Mouse (Mus musculus): ENCODE data around the gene Sp2. TPM values are rescaled to one million over a fixed set of nuclear protein-coding genes. Genes with fewer than 3 reads are reported as not detected.
A peak's percentile ranks its signal among the peaks of the same experiment; 100 is the strongest.

The Sp2 gene
- polyA plus RNA-seq, 1 experiment = 23.9 TPM

DNA sequence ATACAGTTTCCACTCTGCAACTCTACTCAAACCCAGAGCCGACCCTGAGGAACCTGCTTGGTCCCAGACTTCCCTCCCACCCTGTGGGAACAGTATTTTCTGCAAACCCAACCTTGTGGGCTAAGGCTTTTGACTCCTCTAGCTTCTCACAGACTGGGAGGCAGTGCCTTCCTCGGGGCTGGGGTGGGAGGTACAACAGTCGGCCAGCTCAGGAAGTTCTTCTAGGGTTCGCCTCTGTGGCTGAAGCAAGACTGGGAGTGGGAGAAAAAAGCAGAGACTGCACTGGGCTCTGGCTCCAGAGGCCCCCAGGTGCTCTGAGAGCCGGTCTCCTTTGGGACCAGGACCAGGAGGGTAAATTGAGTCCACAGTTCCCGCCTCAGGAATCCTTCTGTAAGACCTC, 29.9 kb downstream of the Sp2 start:
- H3K36me3 ChIP-seq (ENCODE audit: control insufficient read depth, insufficient read depth, low read length) = peaks cover 43% of the 10 kb centered on the region
- no peak overlapping the region for H3K4me3 ChIP-seq (ENCODE audit: extremely low read depth, insufficient read depth, insufficient read length)
- H3K4me1 ChIP-seq (ENCODE audit: control insufficient read depth, insufficient read depth, insufficient read length) = no peaks in the 10 kb centered on the region
- DNase-seq (ENCODE audit: low read depth in 1 of 2, low spot score in 2 of 2) = no peak
- TF ChIP-seq POLR2A (IDR thresholded peaks at IDR 0.05; ENCODE audit: low read depth, low read length) = no peak
- TF ChIP-seq CTCF (IDR thresholded peaks at IDR 0.05; ENCODE audit: extremely low read depth, insufficient read depth, insufficient read length, insufficient replicate concordance) = no peak
- H3K27me3 ChIP-seq (ENCODE audit: control insufficient read depth, insufficient read depth, low read length) = no peaks in the 10 kb centered on the region
- no peak overlapping the region for H3K27ac ChIP-seq (ENCODE audit: insufficient read depth, low read length)
- WGBS = 45% methylated on average over 6 of the region's 6 CpGs

- no peak for DNase-seq (ENCODE audit: low read depth in 1 of 2, low spot score in 2 of 2)
- no peak overlapping the region for H3K4me3 ChIP-seq (ENCODE audit: extremely low read depth, insufficient read depth, insufficient read length)
- H3K27ac ChIP-seq (ENCODE audit: insufficient read depth, low read length) = no peak overlapping the region
- TF ChIP-seq CTCF (IDR thresholded peaks at IDR 0.05; ENCODE audit: extremely low read depth, insufficient read depth, insufficient read length, insufficient replicate concordance) (no peak), POLR2A (IDR thresholded peaks at IDR 0.05; ENCODE audit: low read depth, low read length) (no peak)
- H3K27me3 ChIP-seq (ENCODE audit: control insufficient read depth, insufficient read depth, low read length) = no peaks in the 10 kb centered on the region
- no peaks in the 10 kb centered on the region for H3K4me1 ChIP-seq (ENCODE audit: control insufficient read depth, insufficient read depth, insufficient read length)
- 49% methylated on average over 10 of the region's 10 CpGs for WGBS
- H3K36me3 ChIP-seq (ENCODE audit: control insufficient read depth, insufficient read depth, low read length) = peaks cover 43% of the 10 kb centered on the region
These were observed 30.3 kb downstream of the Sp2 start for GRCm38 (mm10) chr11:96952426-96952825.

DNA sequence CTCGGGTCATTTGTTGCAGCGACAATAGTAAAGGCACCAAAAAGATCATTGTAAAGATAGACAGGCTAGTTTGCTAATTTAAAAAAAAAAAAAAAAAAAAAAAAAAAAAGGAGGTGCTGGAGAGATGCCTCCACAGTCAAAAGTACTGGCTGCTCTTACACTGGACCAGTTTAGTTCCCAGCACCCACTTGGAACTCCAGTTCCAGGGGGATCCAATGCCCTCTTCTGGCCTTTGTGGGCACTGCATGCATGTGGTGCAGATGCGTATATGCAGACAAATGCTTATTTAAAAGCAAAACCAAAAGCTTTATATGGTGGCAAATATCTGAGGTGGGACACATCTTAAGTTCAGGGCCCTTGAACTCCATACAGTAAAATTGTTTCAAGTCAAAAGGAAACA, 32.0 kb downstream of the Sp2 start:
- no peak for TF ChIP-seq POLR2A (IDR thresholded peaks at IDR 0.05; ENCODE audit: low read depth, low read length)
- TF ChIP-seq CTCF (IDR thresholded peaks at IDR 0.05; ENCODE audit: extremely low read depth, insufficient read depth, insufficient read length, insufficient replicate concordance) = peak; percentile 16; the same call in 1 of the 2 replicates
- Histone ChIP-seq H3K27me3 (ENCODE audit: control insufficient read depth, insufficient read depth, low read length) (no peaks in the 10 kb centered on the region), H3K4me1 (ENCODE audit: control insufficient read depth, insufficient read depth, insufficient read length) (no peaks in the 10 kb centered on the region), H3K36me3 (ENCODE audit: control insufficient read depth, insufficient read depth, low read length) (peaks cover 29% of the 10 kb centered on the region), H3K27ac (ENCODE audit: insufficient read depth, low read length) (no peak overlapping the region), H3K4me3 (ENCODE audit: extremely low read depth, insufficient read depth, insufficient read length) (no peak overlapping the region)
- DNase-seq (ENCODE audit: low read depth in 1 of 2, low spot score in 2 of 2) = no peak
- 96% methylated on average over 3 of the region's 3 CpGs for WGBS

- Histone ChIP-seq H3K27me3 (ENCODE audit: control insufficient read depth, insufficient read depth, low read length) (no peaks in the 10 kb centered on the region), H3K4me1 (ENCODE audit: control insufficient read depth, insufficient read depth, insufficient read length) (peaks cover 7% of the 10 kb centered on the region; the same call in 1 of the 2 replicates), H3K36me3 (ENCODE audit: control insufficient read depth, insufficient read depth, low read length) (peaks cover 8% of the 10 kb centered on the region; the same call in 1 of the 2 replicates), H3K4me3 (ENCODE audit: extremely low read depth, insufficient read depth, insufficient read length) (no peak overlapping the region), H3K27ac (ENCODE audit: insufficient read depth, low read length) (no peak overlapping the region)
- TF ChIP-seq CTCF (IDR thresholded peaks at IDR 0.05; ENCODE audit: extremely low read depth, insufficient read depth, insufficient read length, insufficient replicate concordance) = no peak
- no peak for TF ChIP-seq POLR2A (IDR thresholded peaks at IDR 0.05; ENCODE audit: low read depth, low read length)
- 57% methylated on average over 4 of the region's 4 CpGs for WGBS
- DNase-seq (ENCODE audit: low read depth in 1 of 2, low spot score in 2 of 2) = no peak
These were observed 34.9 kb downstream of the Sp2 start for GRCm38 (mm10) chr11:96947849-96948248.

DNA sequence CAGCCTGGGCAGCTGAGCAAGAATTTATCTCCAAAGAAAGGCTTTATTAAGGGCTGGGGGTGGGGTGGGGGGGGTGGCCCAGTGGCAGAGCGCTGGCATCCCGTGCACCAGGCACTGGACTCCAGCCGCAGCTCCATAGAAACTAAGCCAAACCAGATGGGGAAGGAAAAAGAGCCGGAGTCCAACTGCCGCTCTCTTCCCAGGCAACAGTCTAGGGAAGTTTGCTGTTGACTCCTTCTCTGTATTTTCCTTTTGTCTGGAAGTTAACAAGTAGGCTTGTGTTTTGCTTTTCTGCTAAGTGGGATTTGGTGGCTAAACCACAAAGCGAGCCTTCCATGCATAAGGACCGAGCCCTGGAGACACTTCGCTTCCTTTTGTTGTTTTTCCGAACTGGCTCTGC, 36.3 kb downstream of the Sp2 start:
- TF ChIP-seq CTCF (IDR thresholded peaks at IDR 0.05; ENCODE audit: extremely low read depth, insufficient read depth, insufficient read length, insufficient replicate concordance) (no peak), POLR2A (IDR thresholded peaks at IDR 0.05; ENCODE audit: low read depth, low read length) (no peak)
- H3K36me3 ChIP-seq (ENCODE audit: control insufficient read depth, insufficient read depth, low read length) = peaks cover 1% of the 10 kb centered on the region; the same call in 1 of the 2 replicates
- no peaks in the 10 kb centered on the region for H3K27me3 ChIP-seq (ENCODE audit: control insufficient read depth, insufficient read depth, low read length)
- WGBS = 95% methylated on average over 9 of the region's 9 CpGs
- H3K4me3 ChIP-seq (ENCODE audit: extremely low read depth, insufficient read depth, insufficient read length) = no peak overlapping the region
- H3K4me1 ChIP-seq (ENCODE audit: control insufficient read depth, insufficient read depth, insufficient read length) = peaks cover 7% of the 10 kb centered on the region; the same call in 1 of the 2 replicates
- H3K27ac ChIP-seq (ENCODE audit: insufficient read depth, low read length) = no peak overlapping the region
- DNase-seq (ENCODE audit: low read depth in 1 of 2, low spot score in 2 of 2) = no peak

DNA sequence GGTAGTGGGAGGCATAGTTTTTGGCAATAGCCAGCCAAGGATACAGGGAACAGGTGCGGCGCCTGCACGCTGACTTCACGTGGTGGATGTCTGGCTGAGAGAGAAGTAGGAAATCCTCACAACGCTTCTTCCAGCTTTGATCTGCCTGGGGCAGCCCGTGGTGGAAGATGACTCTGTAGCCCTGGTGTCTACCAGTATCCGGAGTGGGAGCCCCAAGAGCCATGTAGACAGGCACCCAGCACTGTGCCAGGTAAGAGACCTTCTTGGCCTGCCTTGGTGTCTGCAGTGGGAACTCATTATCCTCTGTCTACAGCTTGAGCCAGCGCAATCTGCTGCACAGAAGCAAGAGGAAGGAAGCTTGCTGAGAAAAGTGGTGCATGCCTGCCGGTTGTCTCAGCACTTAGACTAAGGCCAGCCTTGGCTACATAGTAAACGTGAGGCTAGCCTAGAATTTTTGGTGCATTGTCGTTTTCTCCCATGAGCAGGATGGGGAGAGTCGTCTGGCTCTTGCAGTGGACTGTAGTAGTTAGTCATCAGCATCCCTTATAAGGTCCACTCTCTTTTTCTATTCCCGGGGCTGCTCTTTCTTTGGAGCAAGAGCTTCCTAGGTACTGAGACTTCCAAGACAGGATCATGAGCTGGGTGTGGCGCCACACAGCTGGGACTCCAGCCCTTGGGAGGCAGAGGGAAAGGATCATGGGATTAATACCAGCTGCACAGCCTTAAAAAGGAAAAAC, 37.7 kb downstream of the Sp2 start:
- WGBS = 30% methylated on average over 14 of the region's 14 CpGs
- no peaks in the 10 kb centered on the region; the same call in 1 of the 2 replicates for H3K36me3 ChIP-seq (ENCODE audit: control insufficient read depth, insufficient read depth, low read length)
- TF ChIP-seq CTCF (IDR thresholded peaks at IDR 0.05; ENCODE audit: extremely low read depth, insufficient read depth, insufficient read length, insufficient replicate concordance) = no peak
- no peak for TF ChIP-seq POLR2A (IDR thresholded peaks at IDR 0.05; ENCODE audit: low read depth, low read length)
- no peak overlapping the region for H3K27ac ChIP-seq (ENCODE audit: insufficient read depth, low read length)
- H3K4me1 ChIP-seq (ENCODE audit: control insufficient read depth, insufficient read depth, insufficient read length) = peaks cover 7% of the 10 kb centered on the region; the same call in 1 of the 2 replicates
- no peak for DNase-seq (ENCODE audit: low read depth in 1 of 2, low spot score in 2 of 2)
- H3K27me3 ChIP-seq (ENCODE audit: control insufficient read depth, insufficient read depth, low read length) = no peaks in the 10 kb centered on the region
- H3K4me3 ChIP-seq (ENCODE audit: extremely low read depth, insufficient read depth, insufficient read length) = peak overlapping the region; percentile 23; the same call in 1 of the 2 replicates

- no peak for TF ChIP-seq CTCF (IDR thresholded peaks at IDR 0.05; ENCODE audit: extremely low read depth, insufficient read depth, insufficient read length, insufficient replicate concordance)
- TF ChIP-seq POLR2A (IDR thresholded peaks at IDR 0.05; ENCODE audit: low read depth, low read length) = peak; percentile 4
- Histone ChIP-seq H3K4me3 (ENCODE audit: extremely low read depth, insufficient read depth, insufficient read length) (peak within 1 kb of the TSS; percentile 62), H3K4me1 (ENCODE audit: control insufficient read depth, insufficient read depth, insufficient read length) (peaks cover 7% of the 10 kb centered on the region; the same call in 1 of the 2 replicates), H3K27ac (ENCODE audit: insufficient read depth, low read length) (peak within 1 kb of the TSS; percentile 45), H3K27me3 (ENCODE audit: control insufficient read depth, insufficient read depth, low read length) (no peaks in the 10 kb centered on the region), H3K36me3 (ENCODE audit: control insufficient read depth, insufficient read depth, low read length) (peaks cover 2% of the 10 kb centered on the region; the same call in 1 of the 2 replicates)
- WGBS = under 1% methylated on average over 29 of the region's 29 CpGs
- peak; percentile 91 for DNase-seq (ENCODE audit: low read depth in 1 of 2, low spot score in 2 of 2)
These were observed 38.9 kb downstream of the Sp2 start, which contains the start of gene Pnpo for GRCm38 (mm10) chr11:96943746-96944304. Gene Pnpo (minus strand): TSS chr11:96943986.
